Mouse (Mus musculus): ENCODE data around the gene Nploc4.

DNA sequence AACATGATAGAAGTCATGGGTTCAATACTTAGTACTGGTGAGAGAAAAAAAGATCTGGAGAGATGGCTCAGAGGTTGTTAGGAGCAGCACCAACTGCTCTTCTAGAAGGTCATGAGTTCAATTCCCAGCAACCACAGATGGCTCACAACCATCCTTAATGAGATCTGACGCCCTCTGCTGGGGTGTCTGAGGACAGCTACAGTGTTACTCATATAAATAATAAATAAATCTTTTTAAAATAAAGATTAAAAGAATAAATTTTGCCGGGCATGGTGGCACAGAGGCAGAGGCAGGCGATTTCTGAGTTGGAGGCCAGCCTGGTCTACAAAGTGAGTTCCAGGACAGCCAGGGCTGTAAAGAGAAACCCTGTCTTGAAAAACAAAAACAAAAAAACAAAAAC lies 98.7 kb downstream of the Nploc4 start:
- no peak for TF ChIP-seq CTCF (IDR thresholded peaks at IDR 0.05; ENCODE audit: insufficient read depth, low read length)
- no peak for TF ChIP-seq POLR2A (IDR thresholded peaks at IDR 0.05; ENCODE audit: borderline replicate concordance, extremely low read depth, low read depth, low read length)

Data from lung, adult 2 months (tissue).